Mouse (Mus musculus): Measurements from ENCODE around the gene Casc4. TPM values are rescaled to one million over a fixed set of nuclear protein-coding genes. Genes with fewer than 3 reads are reported as not detected.

Gene Casc4
- polyA plus RNA-seq, 1 experiment: 94.2 TPM

GRCm38 (mm10) chr2:121957216-121957792 lies 90.5 kb downstream of the Casc4 start:
- H3K4me1 ChIP-seq (ENCODE audit: control insufficient read depth, insufficient read depth, low read length): 0 out of 2 replicates have a peak, but pooled peaks cover 3% of the 10 kb centered on the region
- H3K4me3 ChIP-seq (ENCODE audit: insufficient read depth, low read length): peak overlapping the region; percentile 84
- TF ChIP-seq CTCF (IDR thresholded peaks at IDR 0.05; ENCODE audit: borderline replicate concordance, insufficient read depth, low read length): no peak
- no peak for TF ChIP-seq POLR2A (IDR thresholded peaks at IDR 0.05; ENCODE audit: low read depth, low read length)
- H3K27ac ChIP-seq (ENCODE audit: insufficient read depth, low read length): peak overlapping the region; percentile 97; the same call in 1 of the 2 replicates

Other genes with a start within 250 kb of the Casc4 start
- gene Frmd5, start 59.9 kb upstream of the Casc4 start, polyA plus RNA-seq (2011; ENCODE audit: insufficient read length, low read depth, missing spikeins): 2.2 and 4.1 TPM in 2 replicates
- 31.6 and 49.9 TPM in 2 replicates for gene Ctdspl2, start 89.0 kb downstream of the Casc4 start, polyA plus RNA-seq (2011; ENCODE audit: insufficient read length, low read depth, missing spikeins)
- not detected in 2 replicates for gene Mageb3, start 89.1 kb downstream of the Casc4 start, polyA plus RNA-seq (2011; ENCODE audit: insufficient read length, low read depth, missing spikeins)
- 10.0 and 12.2 TPM in 2 replicates for gene Eif3j1, start 161.6 kb downstream of the Casc4 start, polyA plus RNA-seq (2011; ENCODE audit: insufficient read length, low read depth, missing spikeins)